Mouse (Mus musculus) midbrain, postnatal 0 days (tissue): ENCODE results near the gene Nfil3. TPM values are rescaled to one million over a fixed set of nuclear protein-coding genes. Genes with fewer than 3 reads are reported as not detected.

ENCODE experiments used
- ATAC-seq: fragments of 200-750 bp; cut with Nextera tagmentation; 2 replicates; pipeline ENCODE4 v1.8.0; 2017; ENCODE audit warnings: moderate number of reproducible peaks, mild to moderate bottlenecking, moderate TSS enrichment, moderate library complexity; ENCODE audit not compliant: low FRiP score
- DNase-seq: peaks from one replicate; pipeline ENCODE4 v3.0.0-alpha.2; 2015; ENCODE audit warnings: low spot score
- H3K27ac ChIP-seq: fragments of 300-500 bp; sonication (generic); 2 replicates; pipeline ENCODE4 v1.5.1; 2014; ENCODE audit warnings: low read depth, mild to moderate bottlenecking, low read length, mixed read lengths
- H3K27me3 ChIP-seq: fragments of 300-500 bp; sonication (generic); 2 replicates; pipeline ENCODE4 v1.6.1; 2014; ENCODE audit warnings: low read length, control low read depth, mixed read lengths; ENCODE audit not compliant: insufficient read depth
- H3K36me3 ChIP-seq: fragments of 300-500 bp; sonication (generic); 2 replicates; pipeline ENCODE4 v1.6.1; 2014; ENCODE audit warnings: low read length, control low read depth, mixed read lengths; ENCODE audit not compliant: insufficient read depth
- H3K4me1 ChIP-seq: fragments of 300-500 bp; sonication (generic); 2 replicates; pipeline ENCODE4 v1.6.1; 2014; ENCODE audit warnings: mild to moderate bottlenecking, control low read depth, antibody characterized with exemption, low read length, mixed read lengths; ENCODE audit not compliant: insufficient read depth
- H3K4me2 ChIP-seq: fragments of 300-500 bp; sonication (generic); 2 replicates; pipeline ENCODE4 v1.6.1; 2014; ENCODE audit warnings: low read depth, mild to moderate bottlenecking, low read length, mixed read lengths; ENCODE audit not compliant: poor library complexity, severe bottlenecking
- H3K4me3 ChIP-seq: fragments of 300-500 bp; sonication (generic); 2 replicates; pipeline ENCODE4 v1.5.1; 2014; ENCODE audit warnings: low read depth, mild to moderate bottlenecking, low read length, moderate library complexity
- H3K9ac ChIP-seq: fragments of 300-500 bp; sonication (generic); replicated peaks from 2 replicates; pipeline ENCODE4 v1.6.1; 2014; ENCODE audit warnings: mild to moderate bottlenecking, low read length, moderate library complexity, mixed read lengths; ENCODE audit not compliant: poor library complexity, severe bottlenecking
- H3K9me3 ChIP-seq: fragments of 300-500 bp; sonication (generic); 2 replicates; pipeline ENCODE4 v1.6.1; 2016; ENCODE audit warnings: low read length, control low read depth
- CTCF ChIP-seq: IDR thresholded peaks from 2 replicates; pipeline ENCODE4 v1.5.1; 2016; ENCODE audit warnings: antibody characterized with exemption, mild to moderate bottlenecking
- WGBS: fragments of 180-500 bp; shearing (Covaris S2); extraction: QIAGEN DNeasy Blood & Tissue Kit; methylation state at CpG from one replicate; pipeline ENCODE4 v1.1.7; 2014; 5-methylcytosine and 5-hydroxymethylcytosine counted together
- polyA plus RNA-seq: library from polyadenylated mRNA; unstranded; fragments of >200 nt; fragmentation: Nextera tagmentation; extraction: Ambion mirVana; gene quantifications from 2 replicates; pipeline ENCODE4 v1.2.1, GENCODE M21; 2015
- total RNA-seq: library from RNA; depleted of rRNA; stranded (reverse); fragments of >200 nt; gene quantifications from 2 replicates; pipeline ENCODE4 v1.2.3, GENCODE M21; 2014

Gene Nfil3
- total and polyA plus RNA-seq, 2 experiments from 2014 or later = 15.7 to 27.5 TPM

GRCm38 (mm10) chr13:52945769-52946168 is 35.1 kb downstream of the Nfil3 start:
- Histone ChIP-seq H3K4me3 (no peak overlapping the region), H3K27me3 (no peaks in the 10 kb centered on the region), H3K27ac (no peak overlapping the region), H3K9ac (no peak overlapping the region), H3K4me2 (no peak overlapping the region), H3K4me1 (no peaks in the 10 kb centered on the region), H3K9me3 (no peaks in the 10 kb centered on the region), H3K36me3 (no peaks in the 10 kb centered on the region)
- no peak for TF ChIP-seq CTCF
- ATAC-seq (no peak), DNase-seq (peak; percentile 23)
- 75% methylated on average over 9 of the region's 9 CpGs for WGBS

DNA sequence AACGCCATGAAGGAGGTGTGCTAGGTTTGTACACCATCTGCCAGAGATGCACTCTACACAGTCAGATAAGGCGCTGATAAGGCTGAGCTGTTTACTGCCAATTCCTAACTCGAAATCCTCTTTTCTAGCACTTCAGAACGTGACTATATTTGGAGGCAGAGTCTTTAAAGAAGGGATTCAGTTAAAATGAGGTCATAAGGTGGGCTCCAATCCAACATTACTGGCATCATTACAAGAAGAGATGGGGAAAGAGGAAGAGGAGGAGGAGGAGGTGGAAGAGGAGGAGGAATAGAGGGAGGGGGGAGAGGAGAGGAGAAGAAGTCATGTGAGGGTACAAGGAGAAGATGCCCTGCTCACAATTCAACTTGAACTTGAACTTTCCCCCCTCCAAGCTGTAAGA is 36.8 kb downstream of the Nfil3 start:
- Histone ChIP-seq H3K4me2 (no peak overlapping the region), H3K36me3 (no peaks in the 10 kb centered on the region), H3K4me1 (no peaks in the 10 kb centered on the region), H3K4me3 (no peak overlapping the region), H3K9me3 (no peaks in the 10 kb centered on the region), H3K9ac (no peak overlapping the region), H3K27me3 (no peaks in the 10 kb centered on the region), H3K27ac (no peak overlapping the region)
- DNase-seq = no peak
- no peak for ATAC-seq
- 76% methylated on average over 4 of the region's 4 CpGs for WGBS
- no peak for TF ChIP-seq CTCF

DNA sequence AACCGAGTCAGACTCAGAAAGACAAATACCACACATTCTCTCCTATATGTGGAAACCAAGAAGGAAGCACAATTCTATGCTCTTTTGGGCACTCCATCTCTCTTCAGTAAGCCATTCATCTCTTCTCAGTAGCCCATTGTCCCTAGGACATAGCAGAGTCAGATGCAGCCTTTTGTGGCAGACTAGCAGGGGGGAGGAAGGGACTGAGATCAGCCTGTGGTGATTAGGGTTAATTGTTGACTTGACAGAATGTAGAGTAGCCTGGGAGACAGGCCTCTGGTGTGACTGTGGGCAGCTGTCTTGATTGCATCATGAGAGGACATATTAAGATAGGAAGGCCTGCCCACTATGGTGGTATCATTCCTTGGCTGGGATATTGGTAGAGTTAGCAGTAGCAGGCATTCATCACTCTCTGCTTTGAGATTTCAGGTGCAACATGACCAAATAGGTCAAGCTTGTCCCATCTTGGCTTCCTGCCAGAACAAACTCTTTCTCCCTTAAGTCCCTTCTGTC is 37.9 kb downstream of the Nfil3 start:
- Histone ChIP-seq H3K36me3 (no peaks in the 10 kb centered on the region), H3K4me3 (no peak overlapping the region), H3K9me3 (no peaks in the 10 kb centered on the region), H3K4me1 (no peaks in the 10 kb centered on the region), H3K9ac (no peak overlapping the region), H3K4me2 (no peak overlapping the region), H3K27ac (no peak overlapping the region), H3K27me3 (no peaks in the 10 kb centered on the region)
- WGBS = 78% methylated on average over 1 of the region's 1 CpGs
- DNase-seq (no peak), ATAC-seq (no peak)
- no peak for TF ChIP-seq CTCF

DNA sequence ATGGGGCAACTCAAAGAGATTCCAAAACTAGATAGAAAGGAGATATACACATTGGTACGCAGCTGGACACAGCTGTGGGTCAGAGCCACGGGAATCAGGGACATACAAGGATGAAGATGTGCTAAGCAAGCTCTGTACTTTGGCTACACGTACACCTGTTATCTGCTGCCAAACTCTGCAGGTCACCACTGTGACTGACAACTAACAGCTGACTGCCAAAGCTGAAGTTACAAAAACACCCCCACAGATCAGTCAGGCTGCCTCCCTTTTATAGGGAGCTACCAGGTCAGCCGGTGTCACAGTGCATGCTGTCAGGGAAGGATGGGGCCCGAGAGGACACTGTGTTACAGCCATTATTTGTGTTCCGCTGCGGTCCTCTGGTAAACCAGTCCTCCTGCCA is 39.9 kb downstream of the Nfil3 start:
- no peak for ATAC-seq
- no peak overlapping the region for H3K9ac ChIP-seq
- no peak overlapping the region for H3K4me2 ChIP-seq
- whole genome bisulfite sequencing = 79% methylated on average over 7 of the region's 7 CpGs
- H3K36me3 ChIP-seq = no peaks in the 10 kb centered on the region
- TF ChIP-seq CTCF = no peak
- no peak overlapping the region for H3K4me3 ChIP-seq
- no peak for DNase-seq
- no peaks in the 10 kb centered on the region for H3K27me3 ChIP-seq
- H3K27ac ChIP-seq = no peak overlapping the region
- no peaks in the 10 kb centered on the region for H3K4me1 ChIP-seq
- H3K9me3 ChIP-seq = no peaks in the 10 kb centered on the region

GRCm38 (mm10) chr13:52930582-52930981 is 50.3 kb downstream of the Nfil3 start:
- peaks cover 11% of the 10 kb centered on the region; the same call in 1 of the 2 replicates for H3K4me1 ChIP-seq
- no peaks in the 10 kb centered on the region for H3K9me3 ChIP-seq
- TF ChIP-seq CTCF = no peak
- H3K4me2 ChIP-seq = no peak overlapping the region
- ATAC-seq = no peak
- WGBS = 51% methylated on average over 10 of the region's 10 CpGs
- H3K36me3 ChIP-seq = no peaks in the 10 kb centered on the region
- H3K27ac ChIP-seq = no peak overlapping the region
- no peak overlapping the region for H3K4me3 ChIP-seq
- no peak for DNase-seq
- no peaks in the 10 kb centered on the region for H3K27me3 ChIP-seq
- no peak overlapping the region for H3K9ac ChIP-seq

- H3K27ac ChIP-seq = peak within 1 kb of the TSS; percentile 66
- peak within 1 kb of the TSS; percentile 69 for H3K9ac ChIP-seq
- peak; percentile 93 for DNase-seq
- H3K27me3 ChIP-seq = no peaks in the 10 kb centered on the region
- H3K9me3 ChIP-seq = no peaks in the 10 kb centered on the region
- peak within 1 kb of the TSS; percentile 81 for H3K4me3 ChIP-seq
- H3K4me1 ChIP-seq = peaks cover 11% of the 10 kb centered on the region; the same call in 1 of the 2 replicates
- ATAC-seq = peak; percentile 95
- 1% methylated on average over 62 of the region's 63 CpGs for WGBS
- H3K36me3 ChIP-seq = no peaks in the 10 kb centered on the region
- H3K4me2 ChIP-seq = peak within 1 kb of the TSS; percentile 63
- peak; percentile 49 for TF ChIP-seq CTCF
Observed at GRCm38 (mm10) chr13:52929209-52930171, 51.4 kb downstream of the Nfil3 start, which contains the start of gene Auh. TSS of gene Auh (minus strand) at chr13:52929681.
